Mouse (Mus musculus) MEL (cell line): ENCODE data around the gene Add1. TPM values are rescaled to one million over a fixed set of nuclear protein-coding genes. Genes with fewer than 3 reads are reported as not detected.

ENCODE experiments used
- DNase-seq: peaks from one replicate; pipeline ENCODE4 v3.0.0; 2011; ENCODE audit warnings: low read depth, low spot score
- H3K27ac ChIP-seq: 2 replicates; pipeline ENCODE4 v1.5.1; 2012; ENCODE audit warnings: low read depth, mild to moderate bottlenecking, control low read depth, low read length, moderate library complexity; ENCODE audit not compliant: control insufficient read depth
- H3K27me3 ChIP-seq, 2 experiments: fragments of 150-350 bp in 1 of 2; sonication (generic) in 1 of 2; 2 replicates each; pipeline ENCODE4 v1.6.1; 2012; ENCODE audit warnings: low read length in 2 of 2, mild to moderate bottlenecking in 2 of 2, improper control_type of control experiment in 1 of 2, moderate library complexity in 1 of 2; ENCODE audit not compliant: insufficient read depth in 2 of 2, control insufficient read depth in 1 of 2
- H3K36me3 ChIP-seq, 2 experiments: 2 replicates each; pipeline ENCODE4 v1.6.1; 2012 to 2014; ENCODE audit warnings: low read length in 2 of 2, improper control_type of control experiment in 1 of 2, inconsistent platforms in 1 of 2, mild to moderate bottlenecking in 1 of 2; ENCODE audit not compliant: insufficient read depth in 2 of 2, control insufficient read depth in 1 of 2
- H3K4me1 ChIP-seq, 2 experiments: fragments of 150-350 bp in 1 of 2; sonication (generic) in 1 of 2; 2 replicates each; pipeline ENCODE4 v1.6.1; 2012; ENCODE audit warnings: low read length in 2 of 2, improper control_type of control experiment in 1 of 2, mild to moderate bottlenecking in 1 of 2; ENCODE audit not compliant: insufficient read depth in 2 of 2, control insufficient read depth in 1 of 2
- H3K4me3 ChIP-seq, 2 experiments: fragments of 150-350 bp in 1 of 2; sonication (generic) in 1 of 2; 2 replicates each; pipeline ENCODE4 v1.5.1; 2012; ENCODE audit warnings: low read depth in 2 of 2, low read length in 2 of 2, mild to moderate bottlenecking in 2 of 2, moderate library complexity in 2 of 2, control low read depth in 1 of 2, improper control_type of control experiment in 1 of 2; ENCODE audit not compliant: control insufficient read depth in 1 of 2, insufficient read depth in 1 of 2
- H3K79me2 ChIP-seq: 2 replicates; pipeline ENCODE4 v1.6.1; 2012; ENCODE audit warnings: mild to moderate bottlenecking, low read length, moderate library complexity; ENCODE audit not compliant: control insufficient read depth, poor library complexity, insufficient read depth
- H3K9ac ChIP-seq: 2 replicates; pipeline ENCODE4 v1.6.1; 2012; ENCODE audit warnings: low read depth, mild to moderate bottlenecking, control low read depth, low read length, moderate library complexity; ENCODE audit not compliant: control insufficient read depth, poor library complexity, severe bottlenecking
- H3K9me3 ChIP-seq: fragments of 150-350 bp; sonication (generic); replicated peaks from 2 replicates; pipeline ENCODE4 v1.6.1; 2012; ENCODE audit warnings: mild to moderate bottlenecking, low read length, improper control_type of control experiment, moderate library complexity; ENCODE audit not compliant: insufficient read depth
- BHLHE40 ChIP-seq: IDR thresholded peaks from 2 replicates; pipeline ENCODE4 v1.6.1; 2012; ENCODE audit warnings: low read depth, mild to moderate bottlenecking, inconsistent platforms, low read length, improper control_type of control experiment, borderline replicate concordance
- CHD1 ChIP-seq: IDR thresholded peaks from 2 replicates; pipeline ENCODE4 v1.6.1; 2012; ENCODE audit warnings: low read depth, mild to moderate bottlenecking, inconsistent platforms, low read length, improper control_type of control experiment
- CHD2 ChIP-seq: IDR thresholded peaks from 2 replicates; pipeline ENCODE4 v1.6.1; 2011; ENCODE audit warnings: low read length, improper control_type of control experiment
- CTCF ChIP-seq, 3 experiments: IDR thresholded peaks in 2 of 3; conservative IDR thresholded peaks in 1 of 3; 2 replicates each; pipeline ENCODE4 v1.5.1; 2011 to 2012; ENCODE audit warnings: low read length in 3 of 3, low read depth in 2 of 3, mild to moderate bottlenecking in 2 of 3, improper control_type of control experiment in 1 of 3, inconsistent platforms in 1 of 3, mixed read lengths in 1 of 3, moderate library complexity in 1 of 3; ENCODE audit not compliant: control insufficient read depth in 1 of 3, insufficient read depth in 1 of 3, poor library complexity in 1 of 3, severe bottlenecking in 1 of 3
- E2F4 ChIP-seq: IDR thresholded peaks from 2 replicates; pipeline ENCODE4 v1.6.1; 2011; ENCODE audit warnings: low read depth, low read length, improper control_type of control experiment, borderline replicate concordance
- ELF1 ChIP-seq: IDR thresholded peaks from 2 replicates; pipeline ENCODE4 v1.6.1; 2014; ENCODE audit warnings: low read depth, mild to moderate bottlenecking, inconsistent platforms, low read length, improper control_type of control experiment, moderate library complexity
- EP300 ChIP-seq, 2 experiments: IDR thresholded peaks; 2 replicates each; pipeline ENCODE4 v1.6.1; 2011; ENCODE audit warnings: improper control_type of control experiment in 2 of 2, low read length in 2 of 2, low read depth in 1 of 2, mild to moderate bottlenecking in 1 of 2
- ETS1 ChIP-seq: IDR thresholded peaks from 2 replicates; pipeline ENCODE4 v1.6.1; 2012; ENCODE audit warnings: low read depth, mild to moderate bottlenecking, inconsistent platforms, low read length, improper control_type of control experiment, moderate library complexity
- GABPA ChIP-seq: IDR thresholded peaks from 2 replicates; pipeline ENCODE4 v1.6.1; 2012; ENCODE audit warnings: low read depth, mild to moderate bottlenecking, inconsistent platforms, low read length, improper control_type of control experiment, moderate library complexity
- GATA1 ChIP-seq: IDR thresholded peaks from 2 replicates; pipeline ENCODE4 v1.6.1; 2011; ENCODE audit warnings: low read depth, low read length, improper control_type of control experiment
- HCFC1 ChIP-seq: IDR thresholded peaks from 2 replicates; pipeline ENCODE4 v1.6.1; 2012; ENCODE audit warnings: low read depth, mild to moderate bottlenecking, inconsistent platforms, low read length, improper control_type of control experiment, moderate library complexity
- JUND ChIP-seq: IDR thresholded peaks from 2 replicates; pipeline ENCODE4 v1.6.1; 2011; ENCODE audit warnings: low read depth, mild to moderate bottlenecking, improper control_type of control experiment, low read length
- KAT2A ChIP-seq: conservative IDR thresholded peaks from 2 replicates; pipeline ENCODE4 v1.6.1; 2012; ENCODE audit warnings: low read depth, low read length, improper control_type of control experiment, inconsistent platforms
- MAFK ChIP-seq: IDR thresholded peaks from 2 replicates; pipeline ENCODE4 v1.6.1; 2011; ENCODE audit warnings: low read depth, mild to moderate bottlenecking, low read length, improper control_type of control experiment, borderline replicate concordance
- MAX ChIP-seq: IDR thresholded peaks from 2 replicates; pipeline ENCODE4 v1.6.1; 2011; ENCODE audit warnings: low read length, improper control_type of control experiment
- MAZ ChIP-seq: IDR thresholded peaks from 2 replicates; pipeline ENCODE4 v1.6.1; 2012; ENCODE audit warnings: low read depth, mild to moderate bottlenecking, inconsistent platforms, low read length, improper control_type of control experiment
- MEF2A ChIP-seq: IDR thresholded peaks from 2 replicates; pipeline ENCODE4 v1.6.1; 2014; ENCODE audit warnings: low read depth, mild to moderate bottlenecking, inconsistent platforms, low read length, improper control_type of control experiment; ENCODE audit not compliant: poor library complexity, insufficient replicate concordance, severe bottlenecking; ENCODE audit errors: extremely low read depth
- MXI1 ChIP-seq: IDR thresholded peaks from 2 replicates; pipeline ENCODE4 v1.6.1; 2011; ENCODE audit warnings: mild to moderate bottlenecking, low read depth, low read length, improper control_type of control experiment
- MYB ChIP-seq: IDR thresholded peaks from 2 replicates; pipeline ENCODE4 v1.6.1; 2011; ENCODE audit warnings: mild to moderate bottlenecking, low read depth, low read length, improper control_type of control experiment
- MYC ChIP-seq: IDR thresholded peaks from 2 replicates; pipeline ENCODE4 v1.6.1; 2011; ENCODE audit warnings: low read depth, mild to moderate bottlenecking, low read length, improper control_type of control experiment, moderate library complexity
- NELFE ChIP-seq: IDR thresholded peaks from 2 replicates; pipeline ENCODE4 v1.6.1; 2011; ENCODE audit warnings: low read depth, low read length, improper control_type of control experiment
- NRF1 ChIP-seq: IDR thresholded peaks from 2 replicates; pipeline ENCODE4 v1.6.1; 2014; ENCODE audit warnings: low read depth, mild to moderate bottlenecking, inconsistent platforms, low read length, improper control_type of control experiment, moderate library complexity; ENCODE audit not compliant: poor library complexity, insufficient read depth, severe bottlenecking
- POLR2A ChIP-seq, 2 experiments: IDR thresholded peaks; 2 replicates each; pipeline ENCODE4 v1.6.1; 2011 to 2012; ENCODE audit warnings: low read length in 2 of 2, mild to moderate bottlenecking in 2 of 2, control low read depth in 1 of 2, improper control_type of control experiment in 1 of 2, low read depth in 1 of 2, moderate library complexity in 1 of 2; ENCODE audit not compliant: control insufficient read depth in 1 of 2, insufficient read depth in 1 of 2, poor library complexity in 1 of 2
- POLR2AphosphoS2 ChIP-seq: IDR thresholded peaks from 2 replicates; pipeline ENCODE4 v1.6.1; 2011; ENCODE audit warnings: low read length, improper control_type of control experiment
- POLR2AphosphoS5 ChIP-seq: IDR thresholded peaks from 2 replicates; pipeline ENCODE4 v1.6.1; 2012; ENCODE audit warnings: low read depth, borderline replicate concordance, mild to moderate bottlenecking, inconsistent platforms, low read length, moderate library complexity, mixed read lengths
- RAD21 ChIP-seq: IDR thresholded peaks from 2 replicates; pipeline ENCODE4 v1.6.1; 2011; ENCODE audit warnings: mild to moderate bottlenecking, low read depth, low read length, improper control_type of control experiment
- RCOR1 ChIP-seq: IDR thresholded peaks from 2 replicates; pipeline ENCODE4 v1.6.1; 2012; ENCODE audit warnings: low read depth, mild to moderate bottlenecking, inconsistent platforms, low read length, improper control_type of control experiment
- SIN3A ChIP-seq: IDR thresholded peaks from 2 replicates; pipeline ENCODE4 v1.6.1; 2012; ENCODE audit warnings: low read length, improper control_type of control experiment, inconsistent platforms
- SMC3 ChIP-seq: IDR thresholded peaks from 2 replicates; pipeline ENCODE4 v1.6.1; 2011; ENCODE audit warnings: low read depth, low read length, improper control_type of control experiment
- TBP ChIP-seq: IDR thresholded peaks from 2 replicates; pipeline ENCODE4 v1.8.0; 2011; ENCODE audit warnings: low read depth, low read length, improper control_type of control experiment
- TCF12 ChIP-seq: IDR thresholded peaks from 2 replicates; pipeline ENCODE4 v1.6.1; 2014; ENCODE audit warnings: low read depth, mild to moderate bottlenecking, inconsistent platforms, low read length, improper control_type of control experiment, moderate library complexity
- UBTF ChIP-seq: IDR thresholded peaks from 2 replicates; pipeline ENCODE4 v1.6.1; 2012; ENCODE audit warnings: low read depth, mild to moderate bottlenecking, inconsistent platforms, low read length, improper control_type of control experiment, moderate library complexity, borderline replicate concordance; ENCODE audit not compliant: insufficient read depth
- USF1 ChIP-seq: IDR thresholded peaks from 2 replicates; pipeline ENCODE4 v1.6.1; 2014; ENCODE audit warnings: low read depth, mild to moderate bottlenecking, inconsistent platforms, low read length, improper control_type of control experiment, moderate library complexity
- USF2 ChIP-seq, 2 experiments: IDR thresholded peaks; 2 replicates each; pipeline ENCODE4 v1.6.1; 2011 to 2012; ENCODE audit warnings: improper control_type of control experiment in 2 of 2, low read length in 2 of 2, borderline replicate concordance in 1 of 2, inconsistent platforms in 1 of 2, low read depth in 1 of 2, mild to moderate bottlenecking in 1 of 2; ENCODE audit not compliant: insufficient read depth in 1 of 2
- ZC3H11A ChIP-seq: IDR thresholded peaks from 2 replicates; pipeline ENCODE4 v1.6.1; 2012; ENCODE audit warnings: low read depth, mild to moderate bottlenecking, inconsistent platforms, low read length, improper control_type of control experiment
- ZKSCAN1 ChIP-seq: IDR thresholded peaks from 2 replicates; pipeline ENCODE4 v1.6.1; 2012; ENCODE audit warnings: low read depth, mild to moderate bottlenecking, inconsistent platforms, low read length, improper control_type of control experiment, moderate library complexity
- ZMIZ1 ChIP-seq: IDR thresholded peaks from 2 replicates; pipeline ENCODE4 v1.6.1; 2012; ENCODE audit warnings: low read depth, mild to moderate bottlenecking, inconsistent platforms, low read length, improper control_type of control experiment, moderate library complexity
- ZNF384 ChIP-seq: IDR thresholded peaks from 2 replicates; pipeline ENCODE4 v1.6.1; 2012; ENCODE audit warnings: low read depth, mild to moderate bottlenecking, inconsistent platforms, low read length, improper control_type of control experiment
- polyA plus RNA-seq, 2 experiments: library from polyadenylated mRNA; stranded (reverse) in 1 of 2; unstranded in 1 of 2; fragments of >175 nt in 1 of 2; fragments of >200 nt in 1 of 2; gene quantifications; 2 replicates each; pipeline versions ENCODE4 v1.2.1 to v1.2.4; 2012; ENCODE audit warnings: low replicate concordance in 2 of 2, low read depth in 1 of 2; ENCODE audit not compliant: insufficient read length in 2 of 2, insufficient read depth in 1 of 2, missing spikeins in 1 of 2
- total RNA-seq: library from RNA; depleted of rRNA; stranded (reverse); fragments of 300-350 nt; gene quantifications from 2 replicates; pipeline ENCODE4 v1.2.3, GENCODE M21; 2012

The Add1 gene
- total and polyA plus RNA-seq, 3 experiments = 79.3 to 127 TPM; not detected in 1

GRCm38 (mm10) chr5:34579377-34579776 is 5.9 kb downstream of the Add1 start:
- DNase-seq = peak; percentile 79
- peaks cover 15% of the 10 kb centered on the region for H3K79me2 ChIP-seq
- H3K4me1 ChIP-seq = peaks cover 24 to 42% of the 10 kb centered on the region in 2 experiments
- H3K36me3 ChIP-seq = peaks cover 0 to 50% of the 10 kb centered on the region in 2 experiments; a peak in 2 of 4 replicates
- H3K27me3 ChIP-seq = no peaks in the 10 kb centered on the region
- H3K27ac ChIP-seq = no peak overlapping the region
- H3K4me3 ChIP-seq = no peak overlapping the region
- H3K9ac ChIP-seq = no peak overlapping the region
- H3K9me3 ChIP-seq = no peaks in the 10 kb centered on the region
- TF ChIP-seq POLR2AphosphoS5 (no peak), ELF1 (no peak), CHD1 (no peak), MYB (no peak), EP300 (IDR thresholded peaks at IDR 0.05; ENCODE audit: low read depth in 1 of 2, low read length in 2 of 2) (peak; percentile 89 to 95), GATA1 (peak; percentile 95), NELFE (no peak), CHD2 (no peak), RCOR1 (peak; percentile 91), POLR2A (IDR thresholded peaks at IDR 0.05; ENCODE audit: control insufficient read depth in 1 of 2, insufficient read depth in 1 of 2, low read depth in 1 of 2, low read length in 2 of 2, poor library complexity in 1 of 2) (no peak), E2F4 (no peak), JUND (no peak), NRF1 (no peak), USF2 (IDR thresholded peaks at IDR 0.05; ENCODE audit: borderline replicate concordance in 1 of 2, insufficient read depth in 1 of 2, low read depth in 1 of 2, low read length in 2 of 2) (no peak), UBTF (no peak), KAT2A (no peak), CTCF (IDR thresholded peaks at IDR 0.05 in 2 of 3, conservative IDR thresholded peaks at IDR 0.05 in 1 of 3; ENCODE audit: control insufficient read depth in 1 of 3, insufficient read depth in 1 of 3, low read depth in 2 of 3, low read length in 3 of 3, poor library complexity in 1 of 3, severe bottlenecking in 1 of 3) (no peak), USF1 (no peak), TBP (no peak), ZC3H11A (no peak), MAZ (no peak), TCF12 (peak; percentile 93), MXI1 (peak; percentile 50; the same call in 1 of the 2 replicates), BHLHE40 (peak; percentile 69; the same call in 1 of the 2 replicates), ZMIZ1 (no peak), ZKSCAN1 (no peak), MEF2A (no peak), MAFK (peak; percentile 75; the same call in 1 of the 2 replicates), SMC3 (no peak), GABPA (no peak), ZNF384 (peak; percentile 27; the same call in 1 of the 2 replicates), POLR2AphosphoS2 (peak; percentile 28; the same call in 1 of the 2 replicates), ETS1 (peak; percentile 93), MAX (no peak), MYC (peak; percentile 21; the same call in 1 of the 2 replicates), HCFC1 (peak; percentile 59; the same call in 1 of the 2 replicates), RAD21 (no peak), SIN3A (peak; percentile 93)
